In the genomic region with DNA sequence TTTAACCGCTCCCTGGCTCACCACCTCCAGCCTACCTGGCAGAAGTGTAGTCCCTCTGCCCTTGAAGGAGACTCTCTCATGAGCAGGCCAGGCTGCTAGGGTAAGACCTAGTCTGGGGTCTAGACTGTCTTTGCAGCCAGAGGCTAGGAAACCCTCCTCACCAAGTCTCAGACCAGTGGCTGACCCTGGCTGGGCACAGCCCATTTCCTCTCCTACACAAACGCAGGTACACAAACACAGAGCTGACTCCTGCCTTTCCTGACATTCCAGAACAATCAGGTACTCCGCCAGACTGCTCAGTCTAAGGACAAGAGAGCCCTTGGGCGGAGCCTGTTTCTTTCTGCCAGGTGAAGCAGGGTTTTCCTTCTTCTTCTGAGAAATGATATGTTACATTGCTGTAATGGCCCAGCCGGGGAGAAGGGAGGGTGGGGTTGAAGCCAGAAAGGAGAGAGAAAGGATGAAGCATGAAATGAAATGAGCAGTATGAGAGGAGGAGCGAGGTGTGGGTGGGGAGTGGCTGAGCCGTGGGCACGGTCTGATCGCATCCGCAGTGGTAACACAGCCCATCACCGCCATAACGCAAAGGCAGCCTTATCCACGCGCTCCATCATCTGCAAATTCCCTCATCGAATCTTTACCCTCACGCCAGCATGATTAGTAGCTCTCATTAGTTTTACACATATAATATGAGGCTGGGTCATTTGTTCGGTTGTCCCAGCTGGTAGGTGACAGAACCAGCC, we compare ENCODE assay signal across 9 mouse cellular contexts. TPM values are rescaled to one million over a fixed set of nuclear protein-coding genes. Genes with fewer than 3 reads are reported as not detected.
DNase-seq lines count a peak whose midpoint lies in the region; ATAC-seq and TF ChIP-seq lines count a peak whose summit lies in the region.
"Had no signal": no experiment of that assay in that cellular context is flagged by ENCODE, and none has a peak within 500 bp of the region (broad histone marks: within the 10 kb centered on the region; RNA-seq: fewer than 3 reads in every experiment).

No protein-coding gene starts in this region.

- H3K27ac ChIP-seq in kidney, adult 2 months (ENCODE audit: insufficient read depth, low read depth, low read length) = peak overlapping the region; percentile 94
- peak overlapping the region; percentile 61; the same call in 1 of the 2 replicates for H3K27ac ChIP-seq in embryonic facial prominence, embryonic 14.5 days (replicated peaks; ENCODE audit: low read depth, low read length)
- peak overlapping the region; percentile 37 for H3K27ac ChIP-seq in limb, embryonic 10.5 days
- H3K27ac ChIP-seq in neural tube, embryonic 14.5 days (ENCODE audit: low read depth, low read length) = peak overlapping the region; percentile 90

- peaks cover 17% of the 10 kb centered on the region for H3K4me1 ChIP-seq in kidney, adult 2 months (ENCODE audit: control insufficient read depth, insufficient read depth, low read length)
- peaks cover 8% of the 10 kb centered on the region; the same call in 1 of the 2 replicates for H3K4me1 ChIP-seq in embryonic facial prominence, embryonic 14.5 days (ENCODE audit: control insufficient read depth, insufficient read depth, low read length)
- H3K4me1 ChIP-seq in limb, embryonic 10.5 days = peaks cover 28% of the 10 kb centered on the region
- peaks cover 23% of the 10 kb centered on the region for H3K4me1 ChIP-seq in neural tube, embryonic 14.5 days (ENCODE audit: control insufficient read depth, insufficient read depth, low read length)

- ATAC-seq in embryonic facial prominence, embryonic 14.5 days (ENCODE audit: low read depth) = no peak
- peak; percentile 26; the same call in 1 of the 2 replicates for ATAC-seq in neural tube, embryonic 14.5 days (ENCODE audit: low read depth)

- no peaks in the 10 kb centered on the region for H3K27me3 ChIP-seq in kidney, adult 2 months (replicated peaks; ENCODE audit: control insufficient read depth, insufficient read depth, low read length)
- no peaks in the 10 kb centered on the region for H3K27me3 ChIP-seq in embryonic facial prominence, embryonic 14.5 days (replicated peaks; ENCODE audit: control insufficient read depth, insufficient read depth, low read length)
- H3K27me3 ChIP-seq in limb, embryonic 10.5 days (ENCODE audit: low read depth, poor library complexity, severe bottlenecking) = peaks cover 44% of the 10 kb centered on the region
- no peaks in the 10 kb centered on the region for H3K27me3 ChIP-seq in neural tube, embryonic 14.5 days (ENCODE audit: control insufficient read depth, insufficient read depth, low read length)

- no peak overlapping the region for H3K4me3 ChIP-seq in kidney, adult 2 months (ENCODE audit: insufficient read depth, low read depth, low read length)
- no peak overlapping the region for H3K4me3 ChIP-seq in embryonic facial prominence, embryonic 14.5 days (ENCODE audit: low read depth, low read length)
- H3K4me3 ChIP-seq in limb, embryonic 10.5 days = no peak overlapping the region
- H3K4me3 ChIP-seq in neural tube, embryonic 14.5 days (ENCODE audit: low read depth, low read length) = no peak overlapping the region

- no peak overlapping the region for H3K9ac ChIP-seq in embryonic facial prominence, embryonic 14.5 days (ENCODE audit: low read depth, low read length)
- peak overlapping the region; percentile 25; the same call in 1 of the 2 replicates for H3K9ac ChIP-seq in neural tube, embryonic 14.5 days (replicated peaks; ENCODE audit: low read depth, low read length)

- TF ChIP-seq CTCF in kidney, adult 2 months (conservative IDR thresholded peaks at IDR 0.05; ENCODE audit: insufficient read depth, insufficient read length, low read depth, low read length) = no peak

- H3K9me3 ChIP-seq in embryonic facial prominence, embryonic 14.5 days (ENCODE audit: control insufficient read depth, low read length) = no peaks in the 10 kb centered on the region
- no peaks in the 10 kb centered on the region for H3K9me3 ChIP-seq in limb, embryonic 10.5 days (replicated peaks)
- no peaks in the 10 kb centered on the region for H3K9me3 ChIP-seq in neural tube, embryonic 14.5 days (ENCODE audit: control insufficient read depth, low read length)

- no peak for TF ChIP-seq POLR2A in kidney, adult 2 months (IDR thresholded peaks at IDR 0.05; ENCODE audit: low read depth, low read length)

- WGBS in kidney, adult 2 months = 63% methylated on average over 17 of the region's 17 CpGs
- 68% methylated on average over 17 of the region's 17 CpGs for WGBS in embryonic facial prominence, embryonic 14.5 days
- 85% methylated on average over 17 of the region's 17 CpGs for WGBS in limb, embryonic 10.5 days
- WGBS in neural tube, embryonic 14.5 days = 62% methylated on average over 17 of the region's 17 CpGs

- H3K36me3 ChIP-seq in kidney, adult 2 months (ENCODE audit: control insufficient read depth, insufficient read depth, low read length) = no peaks in the 10 kb centered on the region
- H3K36me3 ChIP-seq in embryonic facial prominence, embryonic 14.5 days (ENCODE audit: control insufficient read depth, insufficient read depth, low read length) = no peaks in the 10 kb centered on the region
- no peaks in the 10 kb centered on the region for H3K36me3 ChIP-seq in limb, embryonic 10.5 days
- no peaks in the 10 kb centered on the region for H3K36me3 ChIP-seq in neural tube, embryonic 14.5 days (ENCODE audit: control insufficient read depth, insufficient read depth, low read length)

- peak; percentile 45 for DNase-seq in kidney, adult 2 months
- no peak for DNase-seq in kidney, adult 8-10 months
- no peak for DNase-seq in embryonic facial prominence, embryonic 14.5 days (ENCODE audit: low spot score)
- DNase-seq in limb, embryonic 10.5 days (ENCODE audit: low spot score) = no peak
- DNase-seq in frontal cortex, postnatal 10 days (ENCODE audit: low spot score in 2 of 2) = no peak
- no peak for DNase-seq in urinary bladder, postnatal 25 days (ENCODE audit: low spot score)
- DNase-seq in B cell, adult 2 months = no peak
- DNase-seq: cerebellum, adult 9-10 months had no signal

- no peak overlapping the region for H3K4me2 ChIP-seq in embryonic facial prominence, embryonic 14.5 days (ENCODE audit: low read depth, low read length)
- peak overlapping the region; percentile 4; the same call in 1 of the 2 replicates for H3K4me2 ChIP-seq in neural tube, embryonic 14.5 days (ENCODE audit: low read depth, low read length)

RNA-seq across cellular contexts. Expression of a gene that starts 27.7 kb away (rescaled TPM):
- polyA plus RNA-seq in kidney, adult 2 months (2012; rRNA removed) = 28.8 and 34.2 TPM in 2 replicates
- polyA plus RNA-seq in embryonic facial prominence, embryonic 14.5 days (2014; fragmentation: Nextera tagmentation; extraction: Ambion mirVana) = 21.4 and 23.3 TPM in 2 replicates
- polyA plus RNA-seq in limb, embryonic 10.5 days (2016; fragmentation: Nextera tagmentation; extraction: Ambion mirVana) = 31.8 and 37.7 TPM in 2 replicates
- polyA plus RNA-seq in neural tube, embryonic 14.5 days (2014; fragmentation: Nextera tagmentation; extraction: Ambion mirVana) = 51.7 and 54.2 TPM in 2 replicates

RNA-seq across cellular contexts. Expression of a gene that starts 34.6 kb away (rescaled TPM):
- 22.0 and 27.8 TPM in 2 replicates for polyA plus RNA-seq in kidney, adult 2 months (2012; rRNA removed)
- polyA plus RNA-seq in embryonic facial prominence, embryonic 14.5 days (2014; fragmentation: Nextera tagmentation; extraction: Ambion mirVana) = 33.5 and 33.8 TPM in 2 replicates
- polyA plus RNA-seq in limb, embryonic 10.5 days (2016; fragmentation: Nextera tagmentation; extraction: Ambion mirVana) = 11.9 and 22.6 TPM in 2 replicates
- polyA plus RNA-seq in neural tube, embryonic 14.5 days (2014; fragmentation: Nextera tagmentation; extraction: Ambion mirVana) = 47.6 and 58.3 TPM in 2 replicates

Comparison
In these comparisons a context has a peak if more than half of its experiments do, and no peak if none do; other contexts are left out.
1. H3K27ac ChIP-seq: peak in every context shown above with its lines; median percentile 94 in kidney, adult 2 months; 90 in neural tube, embryonic 14.5 days; 61 in embryonic facial prominence, embryonic 14.5 days; 37 in limb, embryonic 10.5 days.